Mouse (Mus musculus) mesoderm, embryonic 11.5 days (tissue): ENCODE measurements around the gene Atg7.

Experiments
- DNase-seq: peaks from one replicate; pipeline ENCODE4 v3.0.0-alpha.2; 2012; ENCODE audit warnings: low read depth, low spot score

Atg7 gene

GRCm38 (mm10) chr6:114782486-114782885, 139.6 kb downstream of the Atg7 start:
- no peak for DNase-seq

- DNase-seq: no peak
These were observed 143.6 kb downstream of the Atg7 start for GRCm38 (mm10) chr6:114786461-114786860.

- DNase-seq: no peak
These were observed 144.7 kb downstream of the Atg7 start for GRCm38 (mm10) chr6:114787606-114788005.

GRCm38 (mm10) chr6:114788663-114789062, 145.8 kb downstream of the Atg7 start:
- DNase-seq: no peak

GRCm38 (mm10) chr6:114790084-114790483, 147.2 kb downstream of the Atg7 start:
- no peak for DNase-seq

GRCm38 (mm10) chr6:114790902-114791301, 148.0 kb downstream of the Atg7 start:
- DNase-seq: no peak

- no peak for DNase-seq
These were observed 148.9 kb downstream of the Atg7 start for GRCm38 (mm10) chr6:114791846-114792245.

- DNase-seq: no peak
These were observed 151.8 kb downstream of the Atg7 start for GRCm38 (mm10) chr6:114794706-114795105.

GRCm38 (mm10) chr6:114795706-114796325, 152.9 kb downstream of the Atg7 start:
- no peak for DNase-seq

- no peak for DNase-seq
These were observed 155.0 kb downstream of the Atg7 start for GRCm38 (mm10) chr6:114797901-114798300.

GRCm38 (mm10) chr6:114798715-114799114, 155.8 kb downstream of the Atg7 start:
- DNase-seq: no peak

- DNase-seq: no peak
These were observed 157.5 kb downstream of the Atg7 start for GRCm38 (mm10) chr6:114800291-114800965.

GRCm38 (mm10) chr6:114803915-114804535, 161.1 kb downstream of the Atg7 start:
- DNase-seq: peak; percentile 47

- no peak for DNase-seq
These were observed 162.0 kb downstream of the Atg7 start for GRCm38 (mm10) chr6:114804866-114805265.

- no peak for DNase-seq
These were observed 163.0 kb downstream of the Atg7 start for GRCm38 (mm10) chr6:114805927-114806326.

- DNase-seq: no peak
These were observed 164.6 kb downstream of the Atg7 start for GRCm38 (mm10) chr6:114807474-114807873.

GRCm38 (mm10) chr6:114808654-114809430, 165.9 kb downstream of the Atg7 start:
- no peak for DNase-seq

- DNase-seq: no peak
These were observed 166.5 kb downstream of the Atg7 start for GRCm38 (mm10) chr6:114809431-114809811.

GRCm38 (mm10) chr6:114812322-114812721, 169.4 kb downstream of the Atg7 start:
- DNase-seq: no peak

GRCm38 (mm10) chr6:114812779-114813178, 169.9 kb downstream of the Atg7 start:
- no peak for DNase-seq

GRCm38 (mm10) chr6:114814199-114814881, 171.4 kb downstream of the Atg7 start:
- DNase-seq: no peak
